Mouse (Mus musculus): Measurements from ENCODE around the gene Tiam2. TPM values are rescaled to one million over a fixed set of nuclear protein-coding genes. Genes with fewer than 3 reads are reported as not detected.

The Tiam2 gene
- 10 to 100 TPM; 82.4 to 86.9 (median 83.6) TPM for total RNA-seq (2022)

GRCm38 (mm10) chr17:3326148-3326902 lies at the start of gene Tiam2:
Tiam2 (plus strand) TSS chr17:3326573.
- no peak for DNase-seq (ENCODE audit: low spot score in 2 of 2)

- DNase-seq (ENCODE audit: low spot score in 2 of 2): no peak
Observed at GRCm38 (mm10) chr17:3280321-3280720, 46.1 kb upstream of the Tiam2 start.

- no peak for DNase-seq (ENCODE audit: low spot score in 2 of 2)
Observed at GRCm38 (mm10) chr17:3281939-3282338, 44.4 kb upstream of the Tiam2 start.

GRCm38 (mm10) chr17:3285030-3285671 lies 41.2 kb upstream of the Tiam2 start:
- no peak for DNase-seq (ENCODE audit: low spot score in 2 of 2)

GRCm38 (mm10) chr17:3286123-3286825 lies 40.1 kb upstream of the Tiam2 start:
- no peak for DNase-seq (ENCODE audit: low spot score in 2 of 2)

- peak; percentile 33 to 36 for DNase-seq (ENCODE audit: low spot score in 2 of 2)
Observed at GRCm38 (mm10) chr17:3288341-3288740, 38.0 kb upstream of the Tiam2 start.

- DNase-seq (ENCODE audit: low spot score in 2 of 2): no peak
Observed at GRCm38 (mm10) chr17:3295097-3295496, 31.3 kb upstream of the Tiam2 start.

- DNase-seq (ENCODE audit: low spot score in 2 of 2): no peak
Observed at GRCm38 (mm10) chr17:3299487-3299886, 26.9 kb upstream of the Tiam2 start.

GRCm38 (mm10) chr17:3305926-3306325 lies 20.4 kb upstream of the Tiam2 start:
- DNase-seq (ENCODE audit: low spot score in 2 of 2): no peak

- DNase-seq (ENCODE audit: low spot score in 2 of 2): peak in 1 of 2 experiments; percentile 36
Observed at GRCm38 (mm10) chr17:3313711-3314624, 12.4 kb upstream of the Tiam2 start.

GRCm38 (mm10) chr17:3314625-3315020 lies 11.8 kb upstream of the Tiam2 start:
- no peak for DNase-seq (ENCODE audit: low spot score in 2 of 2)

GRCm38 (mm10) chr17:3315581-3315980 lies 10.8 kb upstream of the Tiam2 start:
- DNase-seq (ENCODE audit: low spot score in 2 of 2): no peak

GRCm38 (mm10) chr17:3326903-3327279 lies 518 bp downstream of the Tiam2 start:
- no peak for DNase-seq (ENCODE audit: low spot score in 2 of 2)

- no peak for DNase-seq (ENCODE audit: low spot score in 2 of 2)
Observed at GRCm38 (mm10) chr17:3327335-3327734, 962 bp downstream of the Tiam2 start.

- no peak for DNase-seq (ENCODE audit: low spot score in 2 of 2)
Observed at GRCm38 (mm10) chr17:3328820-3329219, 2.4 kb downstream of the Tiam2 start.

- no peak for DNase-seq (ENCODE audit: low spot score in 2 of 2)
Observed at GRCm38 (mm10) chr17:3329429-3329828, 3.1 kb downstream of the Tiam2 start.

- DNase-seq (ENCODE audit: low spot score in 2 of 2): no peak
Observed at GRCm38 (mm10) chr17:3331721-3332461, 5.5 kb downstream of the Tiam2 start.

GRCm38 (mm10) chr17:3336161-3336739 lies 9.9 kb downstream of the Tiam2 start:
- DNase-seq (ENCODE audit: low spot score in 2 of 2): no peak

- DNase-seq (ENCODE audit: low spot score in 2 of 2): no peak
Observed at GRCm38 (mm10) chr17:3336887-3337524, 10.6 kb downstream of the Tiam2 start.

- DNase-seq (ENCODE audit: low spot score in 2 of 2): no peak
Observed at GRCm38 (mm10) chr17:3337525-3337888, 11.1 kb downstream of the Tiam2 start.
